Mouse (Mus musculus) spleen, adult 2 months (tissue): ENCODE data around the gene Stx7. TPM values are rescaled to one million over a fixed set of nuclear protein-coding genes. Genes with fewer than 3 reads are reported as not detected.
"Not testable (repeated sequence)": the region's sequence is repeated elsewhere in the genome, so short reads cannot be mapped to it uniquely, and the experiment has no call there.

Experiments used
- DNase-seq, 2 experiments: peaks; one replicate each; pipeline versions ENCODE4 v3.0.0 to v3.0.0-alpha.2; 2012 to 2021; ENCODE audit warnings: low spot score in 2 of 2, low read depth in 1 of 2
- H3K27ac ChIP-seq: fragments of 200-500 bp; 2 replicates; pipeline ENCODE4 v1.5.1; 2012; ENCODE audit warnings: low read length, inconsistent platforms; ENCODE audit not compliant: insufficient read depth
- H3K27me3 ChIP-seq: fragments of 200-500 bp; 2 replicates; pipeline ENCODE4 v1.6.1; 2012; ENCODE audit warnings: mild to moderate bottlenecking, moderate library complexity, low read length, inconsistent platforms; ENCODE audit not compliant: control insufficient read depth, insufficient read depth
- H3K36me3 ChIP-seq: fragments of 200-500 bp; 2 replicates; pipeline ENCODE4 v1.6.1; 2012; ENCODE audit warnings: mild to moderate bottlenecking, low read length, inconsistent platforms; ENCODE audit not compliant: control insufficient read depth, insufficient read depth
- H3K4me1 ChIP-seq: fragments of 200-500 bp; 2 replicates; pipeline ENCODE4 v1.6.1; 2011; ENCODE audit warnings: inconsistent platforms; ENCODE audit not compliant: control insufficient read depth, insufficient read depth, insufficient read length
- H3K4me3 ChIP-seq: fragments of 200-500 bp; 2 replicates; pipeline ENCODE4 v1.5.1; 2011; ENCODE audit warnings: mild to moderate bottlenecking, inconsistent platforms; ENCODE audit not compliant: insufficient read depth, insufficient read length; ENCODE audit errors: extremely low read depth
- CTCF ChIP-seq: fragments of 200-500 bp; IDR thresholded peaks from 2 replicates; pipeline ENCODE4 v1.5.1; 2011; ENCODE audit warnings: mild to moderate bottlenecking, inconsistent platforms; ENCODE audit not compliant: insufficient read depth, insufficient read length, insufficient replicate concordance; ENCODE audit errors: extremely low read depth
- POLR2A ChIP-seq: fragments of 200-500 bp; IDR thresholded peaks from 2 replicates; pipeline ENCODE4 v1.6.1; 2011; ENCODE audit warnings: low read depth, low read length, inconsistent platforms
- WGBS: fragments of 180-500 bp; shearing (Covaris S2); methylation state at CpG from one replicate; pipeline ENCODE4 v1.1.7; 2018; 5-methylcytosine and 5-hydroxymethylcytosine counted together
- polyA plus RNA-seq: library from polyadenylated mRNA; depleted of rRNA; stranded (reverse); fragments of >200 nt; gene quantifications from 2 replicates; pipeline ENCODE4 v1.2.3, GENCODE M21; 2012; rRNA removed

Gene Stx7
- polyA plus RNA-seq = 57.6 and 61.7 TPM in 2 replicates

DNA sequence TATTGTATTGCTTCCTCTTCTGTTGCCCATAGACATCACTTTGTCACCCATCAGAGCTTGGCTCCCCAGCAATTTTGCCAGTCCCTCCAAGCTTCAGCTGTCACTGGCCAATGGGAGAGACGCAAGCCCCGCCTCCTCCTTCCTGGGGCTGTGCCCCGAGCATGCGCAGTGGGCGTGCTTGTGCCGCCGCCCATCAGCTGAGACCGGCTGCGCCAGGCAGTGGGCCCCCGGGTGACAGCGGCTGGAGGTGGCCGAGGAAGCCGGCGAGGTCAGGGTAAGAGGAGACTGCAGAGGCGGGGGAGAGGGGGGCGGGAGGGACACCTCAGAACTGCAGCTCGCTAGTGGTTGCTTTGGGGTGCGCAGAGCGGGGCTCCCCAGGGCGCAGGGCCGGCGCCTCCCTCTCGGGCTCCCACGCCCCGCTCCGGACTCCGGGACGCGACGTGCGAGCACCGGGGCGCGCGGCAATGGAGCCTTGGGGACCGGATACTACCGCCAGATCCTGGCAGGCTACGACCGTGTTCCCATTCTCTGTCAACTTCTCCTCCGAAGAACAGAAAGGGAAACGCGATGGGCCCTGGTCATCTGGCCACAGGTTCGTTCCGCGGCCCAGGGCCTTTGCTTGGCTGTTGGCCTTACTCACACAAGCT lies at the start of gene Stx7:
Stx7 (plus strand) TSS at position 168 of the 647 bp plus-strand sequence.
- Histone ChIP-seq H3K4me1 (peaks cover 6% of the 10 kb centered on the region), H3K27ac (peak within 1 kb of the TSS; percentile 72), H3K27me3 (no peaks in the 10 kb centered on the region), H3K4me3 (peak within 1 kb of the TSS; percentile 69), H3K36me3 (no peaks in the 10 kb centered on the region)
- DNase-seq = peak; percentile 84 to 97
- WGBS = 1% methylated on average over 43 of the region's 45 CpGs
- TF ChIP-seq POLR2A (peak; percentile 73), CTCF (no peak)

DNA sequence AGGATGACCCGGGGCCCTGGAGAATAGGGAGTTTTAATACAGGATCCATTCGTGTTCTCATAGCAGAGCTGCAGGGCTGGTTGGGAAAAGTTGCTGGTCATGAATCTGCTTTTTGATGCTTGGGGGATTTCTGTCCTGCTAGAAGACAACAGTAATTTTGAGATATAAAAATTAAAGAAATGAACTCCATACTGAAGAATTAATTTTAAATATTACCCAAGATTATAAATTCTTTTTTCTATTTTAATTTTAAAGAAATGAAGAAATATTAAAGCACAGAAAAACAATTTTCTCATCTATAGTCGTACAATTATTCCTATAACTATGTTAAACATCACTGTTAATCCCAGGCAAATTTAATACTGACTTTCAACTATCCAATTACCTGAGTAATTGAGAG lies 47.3 kb upstream of the Stx7 start, which contains the start of gene Taar8c:
Taar8c (minus strand) TSS at position 101 of the 400 bp plus-strand sequence.
- DNase-seq, H3K36me3 ChIP-seq, H3K4me3 ChIP-seq, H3K4me1 ChIP-seq, H3K27ac ChIP-seq, H3K27me3 ChIP-seq: not testable (repeated sequence)
- WGBS = 76% methylated on average over 1 of the region's 3 CpGs

DNA sequence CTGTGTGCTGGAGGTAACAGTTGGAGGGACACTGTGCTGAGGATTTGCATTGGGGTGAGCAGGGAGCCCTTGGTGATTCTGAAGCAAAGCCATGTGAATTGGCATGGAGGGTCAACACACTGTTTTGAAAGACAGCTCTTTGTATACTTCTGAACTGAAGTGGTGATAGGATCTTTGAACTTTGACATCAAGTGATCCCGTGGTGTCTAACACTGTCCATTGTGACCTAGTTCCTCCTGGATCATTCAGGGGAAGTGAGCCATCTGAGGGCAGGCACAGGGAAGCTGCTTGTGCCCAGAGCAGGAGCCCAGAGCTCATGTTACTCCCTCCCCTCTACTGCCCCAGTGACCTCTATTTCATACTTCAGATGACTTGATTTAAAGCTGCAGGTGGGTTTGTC lies 45.8 kb upstream of the Stx7 start:
- H3K4me3 ChIP-seq, DNase-seq, H3K27me3 ChIP-seq, H3K4me1 ChIP-seq, H3K27ac ChIP-seq, H3K36me3 ChIP-seq: not testable (repeated sequence)
- 27% methylated on average over 1 of the region's 1 CpGs for WGBS

DNA sequence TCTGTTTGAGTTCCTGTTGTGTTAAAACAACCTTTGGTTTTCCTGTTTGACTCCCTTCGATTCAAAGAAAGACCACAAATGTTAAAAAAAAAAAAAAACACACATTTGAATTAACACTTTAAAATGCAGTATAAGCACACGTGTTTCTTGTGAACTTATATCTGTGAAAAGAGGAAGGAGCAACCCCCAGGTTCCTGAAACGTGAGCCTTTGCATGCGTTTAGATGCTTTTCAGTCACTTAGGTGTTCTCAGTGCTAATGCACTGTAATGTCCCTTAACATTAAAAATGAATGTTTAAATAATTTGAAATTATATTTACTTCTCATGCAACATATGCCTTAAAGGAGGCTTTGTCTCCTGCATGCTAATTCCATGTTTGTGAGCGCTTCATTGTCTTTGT lies 41.4 kb upstream of the Stx7 start:
- Histone ChIP-seq H3K27ac (no peak overlapping the region), H3K4me1 (no peaks in the 10 kb centered on the region), H3K36me3 (no peaks in the 10 kb centered on the region), H3K4me3 (no peak overlapping the region), H3K27me3 (no peaks in the 10 kb centered on the region)
- no peak for DNase-seq
- 24% methylated on average over 5 of the region's 5 CpGs for WGBS
- TF ChIP-seq CTCF (no peak), POLR2A (no peak)

DNA sequence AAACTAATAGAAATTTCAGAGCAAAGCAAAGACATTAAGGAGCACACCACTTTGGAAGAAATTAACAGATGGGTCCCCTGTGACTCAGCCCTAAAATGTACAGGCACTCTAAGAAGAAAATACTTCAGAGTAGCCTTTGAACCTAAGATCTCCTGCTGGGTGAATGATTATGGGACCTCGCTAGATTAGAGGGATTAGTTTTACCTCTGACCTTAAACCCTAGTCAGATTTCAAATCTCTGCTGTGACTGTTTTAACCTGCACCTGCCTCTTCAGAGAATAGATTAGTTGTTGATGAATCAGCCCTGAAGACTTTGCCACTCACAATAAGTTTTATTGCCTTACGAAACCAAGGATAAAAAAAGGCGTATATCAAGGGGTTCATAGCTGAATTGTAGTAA lies 40.9 kb upstream of the Stx7 start:
- H3K4me3 ChIP-seq = no peak overlapping the region
- no peak for DNase-seq
- H3K27me3 ChIP-seq = no peaks in the 10 kb centered on the region
- no peak for TF ChIP-seq CTCF
- no peak for TF ChIP-seq POLR2A
- no peak overlapping the region for H3K27ac ChIP-seq
- WGBS = 96% methylated on average over 3 of the region's 3 CpGs
- no peaks in the 10 kb centered on the region for H3K4me1 ChIP-seq
- H3K36me3 ChIP-seq = no peaks in the 10 kb centered on the region

DNA sequence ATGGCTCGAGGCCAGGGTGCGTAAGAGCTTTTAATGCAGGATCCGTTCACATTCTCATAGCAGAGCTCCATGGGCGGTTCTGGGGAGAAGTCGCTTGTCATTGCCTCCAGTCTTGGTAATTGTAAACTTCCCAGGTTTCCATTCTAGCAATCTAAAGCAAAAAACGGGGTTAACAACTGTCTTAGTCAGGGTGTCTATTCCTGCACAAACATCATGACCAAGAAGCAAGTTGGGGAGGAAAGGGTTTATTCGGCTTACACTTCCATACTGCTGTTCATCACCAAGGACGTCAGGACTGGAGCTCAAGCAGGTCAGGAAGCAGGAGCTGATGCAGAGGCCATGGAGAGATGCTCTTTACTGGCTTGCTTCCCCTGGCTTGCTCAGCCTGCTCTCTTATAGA lies 39.7 kb upstream of the Stx7 start, which contains the start of gene Taar9:
Taar9 (minus strand) TSS at position 101 of the 400 bp plus-strand sequence.
- not testable (repeated sequence) for H3K27ac ChIP-seq, H3K27me3 ChIP-seq, H3K4me3 ChIP-seq, H3K4me1 ChIP-seq, DNase-seq, H3K36me3 ChIP-seq
- 91% methylated on average over 8 of the region's 8 CpGs for WGBS

DNA sequence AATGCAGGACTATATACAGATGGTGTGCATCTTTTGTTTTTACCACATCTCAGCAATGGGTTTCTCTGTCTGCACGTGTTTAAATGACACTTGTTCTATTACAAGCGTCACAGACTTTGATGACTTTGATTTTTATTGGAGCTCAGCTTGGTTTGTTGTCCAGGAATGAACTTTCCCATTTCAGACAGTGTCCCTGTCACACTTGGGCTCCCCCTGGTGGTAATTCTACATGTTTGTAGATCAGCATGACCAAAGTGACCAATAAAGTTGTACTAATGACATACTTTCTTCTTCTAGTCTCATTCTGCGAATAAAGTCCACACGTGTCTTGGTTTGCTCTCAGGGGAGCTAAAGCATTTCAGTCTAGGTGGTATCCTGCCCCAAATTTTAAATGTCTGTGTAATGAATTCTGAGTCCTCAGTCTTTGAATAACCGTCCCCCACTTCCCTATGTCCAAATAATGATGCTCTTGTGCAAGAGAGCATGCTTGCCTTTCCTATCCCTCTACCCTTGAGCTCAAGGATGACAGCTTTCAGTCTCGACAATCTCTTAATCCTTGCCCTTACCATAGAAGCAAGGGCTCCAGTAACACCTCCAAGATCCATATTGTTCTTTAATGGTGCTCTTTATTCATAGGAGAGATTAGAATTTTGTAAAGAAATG lies 37.9 kb upstream of the Stx7 start:
- DNase-seq = no peak
- Histone ChIP-seq H3K27me3 (no peaks in the 10 kb centered on the region), H3K27ac (no peak overlapping the region), H3K4me3 (no peak overlapping the region), H3K36me3 (no peaks in the 10 kb centered on the region), H3K4me1 (no peaks in the 10 kb centered on the region)
- TF ChIP-seq POLR2A (no peak), CTCF (no peak; the same call in 1 of the 2 replicates)
- WGBS = 47% methylated on average over 6 of the region's 6 CpGs
